Mouse (Mus musculus) embryonic fibroblast, embryonic 13.5 days (primary cell): ENCODE results near the gene Mef2c.

ENCODE experiments used
- CTCF ChIP-seq: IDR thresholded peaks from 2 replicates; pipeline ENCODE4 v1.5.1; 2011; ENCODE audit warnings: mild to moderate bottlenecking, control low read depth, low read length, moderate library complexity, borderline replicate concordance; ENCODE audit not compliant: insufficient read depth
- POLR2A ChIP-seq: IDR thresholded peaks from 2 replicates; pipeline ENCODE4 v1.6.1; 2011; ENCODE audit warnings: low read depth, mild to moderate bottlenecking, control low read depth, low read length, moderate library complexity

GRCm38 (mm10) chr13:83652560-83652959 is 148.7 kb downstream of the Mef2c start:
- TF ChIP-seq CTCF (no peak), POLR2A (no peak)
